Mouse (Mus musculus): ENCODE measurements around the gene 1110051M20Rik. TPM values are rescaled to one million over a fixed set of nuclear protein-coding genes. Genes with fewer than 3 reads are reported as not detected.

1110051M20Rik gene
- total RNA-seq, 2 experiments from 2014 or later = 90.6 to 107 TPM

- H3K4me3 ChIP-seq = no peak overlapping the region
- TF ChIP-seq CTCF (IDR thresholded peaks at IDR 0.05) = no peak
- H3K27ac ChIP-seq = no peak overlapping the region
- intact Hi-C loops (cut with DNase I) = no loop called here
- no peak for DNase-seq (ENCODE audit: extremely low spot score in 1 of 2, low spot score in 2 of 2)
Measured at GRCm38 (mm10) chr2:91439271-91439670, 5.2 kb downstream of the 1110051M20Rik start.

GRCm38 (mm10) chr2:91437116-91437815, 7.2 kb downstream of the 1110051M20Rik start:
- intact Hi-C loops (cut with DNase I) = no loop called here
- Histone ChIP-seq H3K27ac (no peak overlapping the region), H3K4me3 (no peak overlapping the region)
- TF ChIP-seq CTCF (IDR thresholded peaks at IDR 0.05) = no peak
- no peak for DNase-seq (ENCODE audit: extremely low spot score in 1 of 2, low spot score in 2 of 2)

- intact Hi-C loops (cut with DNase I) = no loop called here
- no peak for TF ChIP-seq CTCF (IDR thresholded peaks at IDR 0.05)
Measured at GRCm38 (mm10) chr2:91436713-91437112, 7.8 kb downstream of the 1110051M20Rik start.

GRCm38 (mm10) chr2:91430600-91430919, 13.9 kb downstream of the 1110051M20Rik start:
- intact Hi-C loops (cut with DNase I) = no loop called here
- DNase-seq (ENCODE audit: extremely low spot score in 1 of 2, low spot score in 2 of 2) = no peak
- Histone ChIP-seq H3K4me3 (no peak overlapping the region), H3K27ac (peak overlapping the region; percentile 6; the same call in 1 of the 2 replicates)
- TF ChIP-seq CTCF (IDR thresholded peaks at IDR 0.05) = no peak

More at GRCm38 (mm10) chr2:91436713-91437112, 7.8 kb downstream of the 1110051M20Rik start:
- Histone ChIP-seq H3K27ac (no peak overlapping the region), H3K4me3 (no peak overlapping the region)
- DNase-seq (ENCODE audit: extremely low spot score in 1 of 2, low spot score in 2 of 2) = no peak

- TF ChIP-seq CTCF (IDR thresholded peaks at IDR 0.05) = no peak
- peak overlapping the region; percentile 6; the same call in 1 of the 2 replicates for H3K27ac ChIP-seq
- DNase-seq (ENCODE audit: extremely low spot score in 1 of 2, low spot score in 2 of 2) = no peak
- no peak overlapping the region for H3K4me3 ChIP-seq
- intact Hi-C loops (cut with DNase I) = no loop called here
Measured at GRCm38 (mm10) chr2:91429915-91430599, 14.4 kb downstream of the 1110051M20Rik start.

GRCm38 (mm10) chr2:91429146-91429545, 15.4 kb downstream of the 1110051M20Rik start:
- intact Hi-C loops (cut with DNase I) = no loop called here
- no peak for TF ChIP-seq CTCF (IDR thresholded peaks at IDR 0.05)
- no peak overlapping the region for H3K27ac ChIP-seq
- H3K4me3 ChIP-seq = no peak overlapping the region
- DNase-seq (ENCODE audit: extremely low spot score in 1 of 2, low spot score in 2 of 2) = no peak

- H3K4me3 ChIP-seq = no peak overlapping the region
- TF ChIP-seq CTCF (IDR thresholded peaks at IDR 0.05) = no peak
- no peak overlapping the region for H3K27ac ChIP-seq
- intact Hi-C loops (cut with DNase I) = no loop called here
- DNase-seq (ENCODE audit: extremely low spot score in 1 of 2, low spot score in 2 of 2) = no peak
Measured at GRCm38 (mm10) chr2:91426321-91426720, 18.2 kb downstream of the 1110051M20Rik start.

GRCm38 (mm10) chr2:91424061-91424720, 20.3 kb downstream of the 1110051M20Rik start:
- DNase-seq (ENCODE audit: extremely low spot score in 1 of 2, low spot score in 2 of 2) = no peak
- intact Hi-C loops (cut with DNase I) = no loop called here
- Histone ChIP-seq H3K4me3 (no peak overlapping the region), H3K27ac (no peak overlapping the region)
- no peak for TF ChIP-seq CTCF (IDR thresholded peaks at IDR 0.05)

GRCm38 (mm10) chr2:91421641-91422040, 22.9 kb downstream of the 1110051M20Rik start:
- Histone ChIP-seq H3K4me3 (no peak overlapping the region), H3K27ac (no peak overlapping the region)
- TF ChIP-seq CTCF (IDR thresholded peaks at IDR 0.05) = no peak
- intact Hi-C loops (cut with DNase I) = no loop called here
- DNase-seq (ENCODE audit: extremely low spot score in 1 of 2, low spot score in 2 of 2) = no peak

- intact Hi-C loops (cut with DNase I) = no loop called here
- no peak for TF ChIP-seq CTCF (IDR thresholded peaks at IDR 0.05)
- Histone ChIP-seq H3K4me3 (no peak overlapping the region), H3K27ac (no peak overlapping the region)
- DNase-seq (ENCODE audit: extremely low spot score in 1 of 2, low spot score in 2 of 2) = no peak
Measured at GRCm38 (mm10) chr2:91413811-91414210, 30.7 kb downstream of the 1110051M20Rik start.

GRCm38 (mm10) chr2:91412361-91412760, 32.1 kb downstream of the 1110051M20Rik start:
- intact Hi-C loops (cut with DNase I) = no loop called here
- TF ChIP-seq CTCF (IDR thresholded peaks at IDR 0.05) = no peak
- no peak for DNase-seq (ENCODE audit: extremely low spot score in 1 of 2, low spot score in 2 of 2)
- Histone ChIP-seq H3K27ac (no peak overlapping the region), H3K4me3 (no peak overlapping the region)

GRCm38 (mm10) chr2:91411473-91411872, 33.0 kb downstream of the 1110051M20Rik start:
- H3K4me3 ChIP-seq = no peak overlapping the region
- TF ChIP-seq CTCF (IDR thresholded peaks at IDR 0.05) = no peak
- DNase-seq (ENCODE audit: extremely low spot score in 1 of 2, low spot score in 2 of 2) = no peak
- H3K27ac ChIP-seq = no peak overlapping the region
- intact Hi-C loops (cut with DNase I) = no loop called here
